Mouse (Mus musculus) inflammation-experienced regulatory T-cells, adult 6 months (primary cell): Measurements from ENCODE around the gene Gadd45gip1. TPM values are rescaled to one million over a fixed set of nuclear protein-coding genes. Genes with fewer than 3 reads are reported as not detected.
A peak's percentile ranks its signal among the peaks of the same experiment; 100 is the strongest.

ENCODE experiments used
- ATAC-seq: one replicate; pipeline ENCODE4 v1.8.0; 2017
- polyA plus RNA-seq, 3 experiments: library from polyadenylated mRNA; unstranded; fragments of 100-300 nt; shearing (Covaris generic); gene quantifications; one replicate each; pipeline ENCODE4 v1.2.1; 2017

Gadd45gip1 gene
- polyA plus RNA-seq = 10 to 100 TPM; 14.6 to 16.7 (median 16.1) TPM

GRCm38 (mm10) chr8:84831490-84831889, at the start of gene Gadd45gip1:
Gene Gadd45gip1 (plus strand): TSS chr8:84831522.
- peak; percentile 72 for ATAC-seq

GRCm38 (mm10) chr8:84781686-84782505, 49.4 kb upstream of the Gadd45gip1 start:
- ATAC-seq = no peak

GRCm38 (mm10) chr8:84782680-84783079, 48.6 kb upstream of the Gadd45gip1 start:
- no peak for ATAC-seq

- ATAC-seq = no peak
These were observed 48.0 kb upstream of the Gadd45gip1 start for GRCm38 (mm10) chr8:84783198-84783918.

- no peak for ATAC-seq
These were observed 47.3 kb upstream of the Gadd45gip1 start for GRCm38 (mm10) chr8:84783919-84784581.

- no peak for ATAC-seq
These were observed 46.4 kb upstream of the Gadd45gip1 start for GRCm38 (mm10) chr8:84784681-84785505.

- no peak for ATAC-seq
These were observed 45.9 kb upstream of the Gadd45gip1 start for GRCm38 (mm10) chr8:84785506-84785755.

- no peak for ATAC-seq
These were observed 45.3 kb upstream of the Gadd45gip1 start for GRCm38 (mm10) chr8:84785756-84786677.

- no peak for ATAC-seq
These were observed 44.4 kb upstream of the Gadd45gip1 start for GRCm38 (mm10) chr8:84786801-84787467.

GRCm38 (mm10) chr8:84787523-84788302, 43.6 kb upstream of the Gadd45gip1 start:
- no peak for ATAC-seq

GRCm38 (mm10) chr8:84788896-84789295, 42.4 kb upstream of the Gadd45gip1 start:
- no peak for ATAC-seq

GRCm38 (mm10) chr8:84789345-84789744, 42.0 kb upstream of the Gadd45gip1 start:
- no peak for ATAC-seq

- no peak for ATAC-seq
These were observed 41.4 kb upstream of the Gadd45gip1 start for GRCm38 (mm10) chr8:84789855-84790486.

- ATAC-seq = no peak
These were observed 40.8 kb upstream of the Gadd45gip1 start for GRCm38 (mm10) chr8:84790537-84790936.

- no peak for ATAC-seq
These were observed 38.8 kb upstream of the Gadd45gip1 start for GRCm38 (mm10) chr8:84792429-84792947.

- no peak for ATAC-seq
These were observed 38.2 kb upstream of the Gadd45gip1 start for GRCm38 (mm10) chr8:84793134-84793533.

- ATAC-seq = no peak
These were observed 37.4 kb upstream of the Gadd45gip1 start for GRCm38 (mm10) chr8:84793791-84794485.

- ATAC-seq = no peak
These were observed 36.8 kb upstream of the Gadd45gip1 start for GRCm38 (mm10) chr8:84794486-84794885.
